Mouse (Mus musculus) midbrain, embryonic 11.5 days (tissue): ENCODE measurements at regions not wholly inside any gene's neighbourhood (a gene's known extent, or its start where the extent isn't known, plus 50 kb on each side); places are given as distances from the start of the nearest gene placed in this dataset.
"Not testable (repeated sequence)": the region's sequence is repeated elsewhere in the genome, so short reads cannot be mapped to it uniquely, and the experiment has no call there.

ENCODE experiments used
- ATAC-seq: fragments of 200-750 bp; cut with Nextera tagmentation; 2 replicates; pipeline ENCODE4 v1.8.0; 2017; ENCODE audit warnings: moderate TSS enrichment, moderate library complexity; ENCODE audit not compliant: low FRiP score
- DNase-seq: peaks from one replicate; pipeline ENCODE4 v3.0.0; 2015; ENCODE audit warnings: low spot score; ENCODE audit errors: missing footprints
- H3K27ac ChIP-seq: fragments of 300-500 bp; sonication (generic); 2 replicates; pipeline ENCODE4 v1.5.1; 2014; ENCODE audit warnings: low read depth, low read length
- H3K27me3 ChIP-seq: fragments of 300-500 bp; sonication (generic); 2 replicates; pipeline ENCODE4 v1.6.1; 2014; ENCODE audit warnings: mild to moderate bottlenecking, low read length, moderate library complexity, mixed read lengths; ENCODE audit not compliant: control insufficient read depth, insufficient read depth
- H3K36me3 ChIP-seq: fragments of 300-500 bp; sonication (generic); 2 replicates; pipeline ENCODE4 v1.6.1; 2014; ENCODE audit warnings: mild to moderate bottlenecking, low read length, moderate library complexity, mixed read lengths; ENCODE audit not compliant: control insufficient read depth, insufficient read depth
- H3K4me1 ChIP-seq: fragments of 300-500 bp; sonication (generic); 2 replicates; pipeline ENCODE4 v1.6.1; 2014; ENCODE audit warnings: low read length; ENCODE audit not compliant: control insufficient read depth, insufficient read depth
- H3K4me2 ChIP-seq: fragments of 300-500 bp; sonication (generic); 2 replicates; pipeline ENCODE4 v1.6.1; 2014; ENCODE audit warnings: mild to moderate bottlenecking, moderate library complexity
- H3K4me3 ChIP-seq: fragments of 300-500 bp; sonication (generic); 2 replicates; pipeline ENCODE4 v1.5.1; 2014; ENCODE audit warnings: low read depth, low read length
- H3K9ac ChIP-seq: fragments of 300-500 bp; sonication (generic); 2 replicates; pipeline ENCODE4 v1.6.1; 2014; ENCODE audit warnings: low read length
- H3K9me3 ChIP-seq: fragments of 300-500 bp; sonication (generic); 2 replicates; pipeline ENCODE4 v1.6.1; 2016; ENCODE audit warnings: low read length; ENCODE audit not compliant: control insufficient read depth
- WGBS: fragments of 180-500 bp; shearing (Covaris S2); extraction: QIAGEN DNeasy Blood & Tissue Kit; methylation state at CpG from one replicate; pipeline ENCODE4 v1.1.7; 2014; 5-methylcytosine and 5-hydroxymethylcytosine counted together

DNA sequence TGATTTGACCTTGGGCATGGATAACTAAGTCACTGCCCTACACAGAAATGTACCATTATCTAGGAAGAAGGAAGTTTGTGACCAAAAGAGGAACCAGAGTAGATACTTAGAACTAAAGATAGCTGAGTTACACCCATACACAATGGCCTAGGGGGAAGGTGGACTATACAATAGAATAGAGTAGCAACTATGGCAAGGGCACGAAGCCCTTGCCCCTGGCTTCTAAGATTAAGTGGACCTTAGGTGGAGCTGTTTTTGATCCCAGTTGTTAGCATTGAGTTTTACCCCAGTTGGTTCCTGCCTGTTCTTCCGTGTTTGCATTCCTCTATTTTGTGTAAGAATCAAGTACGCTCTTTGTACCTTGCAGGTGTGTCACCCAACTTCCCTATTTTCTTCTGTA is 1137.0 kb upstream of the Gm12353 start:
- H3K9me3 ChIP-seq, H3K4me3 ChIP-seq, H3K36me3 ChIP-seq, H3K27me3 ChIP-seq, DNase-seq, H3K4me2 ChIP-seq, H3K4me1 ChIP-seq, ATAC-seq, H3K27ac ChIP-seq, H3K9ac ChIP-seq: not testable (repeated sequence)
- WGBS: 91% methylated on average over 3 of the region's 3 CpGs

GRCm38 (mm10) chr4:18469534-18469933 is 1135.7 kb upstream of the Gm12353 start:
- ATAC-seq (no peak), DNase-seq (no peak)
- no peaks in the 10 kb centered on the region for H3K4me1 ChIP-seq
- H3K9ac ChIP-seq: no peak overlapping the region
- H3K9me3 ChIP-seq: no peaks in the 10 kb centered on the region
- H3K27ac ChIP-seq: no peak overlapping the region
- H3K36me3 ChIP-seq: no peaks in the 10 kb centered on the region
- no peak overlapping the region for H3K4me3 ChIP-seq
- H3K4me2 ChIP-seq: no peak overlapping the region
- H3K27me3 ChIP-seq: no peaks in the 10 kb centered on the region
